Mouse (Mus musculus) testis, adult 2 months (tissue): ENCODE measurements around the gene AC109138.7.

Source experiments
- CTCF ChIP-seq: fragments of 200-500 bp; IDR thresholded peaks from 2 replicates; pipeline ENCODE4 v1.5.1; 2012; ENCODE audit warnings: low read depth, mild to moderate bottlenecking, inconsistent platforms, low read length, moderate library complexity; ENCODE audit not compliant: control insufficient read depth, insufficient read depth, insufficient replicate concordance
- POLR2A ChIP-seq: fragments of 200-500 bp; IDR thresholded peaks from 2 replicates; pipeline ENCODE4 v1.6.1; 2012; ENCODE audit warnings: low read depth, mild to moderate bottlenecking, inconsistent platforms, low read length, moderate library complexity; ENCODE audit not compliant: control insufficient read depth

DNA sequence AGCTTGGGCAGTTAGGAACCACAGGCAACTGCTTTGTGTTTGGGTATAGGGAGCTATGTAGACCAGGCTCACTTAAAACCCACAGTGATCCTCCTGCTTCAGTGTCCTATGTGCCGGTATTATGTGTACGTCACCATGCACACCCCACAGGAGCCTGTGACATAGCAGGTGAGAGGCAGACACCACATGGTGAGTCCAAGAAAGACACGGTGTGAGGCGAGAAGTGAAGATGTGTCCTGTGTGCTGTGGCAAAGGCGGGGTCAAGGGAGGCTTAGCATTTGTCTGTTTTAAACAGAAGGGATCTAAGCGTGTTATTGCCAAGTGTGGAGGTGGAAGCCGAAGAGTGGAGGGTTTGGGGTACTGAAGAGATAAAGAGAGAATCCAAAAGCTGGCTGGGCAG is 12.6 kb downstream of the AC109138.7 start:
- TF ChIP-seq POLR2A: no peak
- TF ChIP-seq CTCF: no peak
